Mouse (Mus musculus) embryonic stem cell, embryonic (primary cell): Measurements from ENCODE around the gene Mtmr12.

Experiments
- CTCF ChIA-PET, 4 experiments: fragments of 300-600 bp in 2 of 4; fragments of 350-600 bp in 2 of 4; sonication (Branson Sonifier 250); formaldehyde crosslinking; loops; one replicate each; lab custom pipeline; 2022; ENCODE audit warnings: inconsistent platforms in 2 of 4; lab: Charles Lee
- POLR2A ChIA-PET, 4 experiments: fragments of 300-600 bp in 2 of 4; fragments of 350-600 bp in 2 of 4; sonication (Branson Sonifier 250); formaldehyde crosslinking; loops; one replicate each; lab custom pipeline; 2022; ENCODE audit warnings: antibody characterized with exemption in 4 of 4, inconsistent platforms in 1 of 4; lab: Charles Lee

Gene Mtmr12

GRCm38 (mm10) chr15:12274053-12274769, 69.4 kb downstream of the Mtmr12 start:
- ChIA-PET CTCF (interaction anchor here (0.5 to 3.3 kb wide), 22 partner anchors 14 to 302 kb away, joined by 3 to 18 read pairs (median 4); no protein-coding TSS in a partner anchor), POLR2A (interaction anchor here (0.6 to 4.0 kb wide), 60 partner anchors 8 to 875 kb away, joined by 3 to 25 read pairs (median 4); partner anchors contain the start of genes Golph3 (in 4 of the 4), 1810049J17Rik (in 3 of the 4), Mtmr12 (in 3 of the 4) and Tars (in 1 of the 4))

GRCm38 (mm10) chr15:12275091-12275623, 70.3 kb downstream of the Mtmr12 start:
- POLR2A ChIA-PET, result interaction anchor here in 3 of 4 experiments (0.6 to 4.0 kb wide), 54 partner anchors 10 to 1558 kb away, joined by 3 to 25 read pairs (median 4); partner anchors contain the start of genes Golph3 (in 3 of the 3), Mtmr12 (in 3 of the 3), 1810049J17Rik (in 2 of the 3) and Tars (in 1 of the 3)
- CTCF ChIA-PET, result interaction anchor here (0.6 to 3.3 kb wide), 15 partner anchors 13 to 302 kb away, joined by 3 to 9 read pairs (median 4); no protein-coding TSS in a partner anchor

GRCm38 (mm10) chr15:12279816-12280215, 75.0 kb downstream of the Mtmr12 start:
- CTCF ChIA-PET, result no interaction called here
- POLR2A ChIA-PET, result no interaction called here

GRCm38 (mm10) chr15:12284794-12285534, 80.1 kb downstream of the Mtmr12 start:
- ChIA-PET POLR2A (interaction anchor here in 1 of 4 experiments (1.4 kb wide), 1 partner anchor 10 kb away, joined by 4 read pairs; no protein-coding TSS in a partner anchor), CTCF (no interaction called here)

GRCm38 (mm10) chr15:12285535-12285809, 80.6 kb downstream of the Mtmr12 start:
- POLR2A ChIA-PET, result interaction anchor here in 2 of 4 experiments (0.6 to 1.4 kb wide), 3 partner anchors 10 to 60 kb away, joined by 4 read pairs; no protein-coding TSS in a partner anchor

GRCm38 (mm10) chr15:12290330-12290729, 85.5 kb downstream of the Mtmr12 start:
- POLR2A ChIA-PET, result interaction anchor here (0.6 to 1.2 kb wide), 6 partner anchors 15 to 88 kb away, joined by 3 to 4 read pairs (median 3); partner anchors contain the start of gene Golph3 (in 1 of the 4)
- CTCF ChIA-PET, result interaction anchor here in 1 of 4 experiments (1.1 kb wide), 1 partner anchor 64 kb away, joined by 6 read pairs; no protein-coding TSS in a partner anchor

More at GRCm38 (mm10) chr15:12285535-12285809, 80.6 kb downstream of the Mtmr12 start:
- CTCF ChIA-PET, result interaction anchor here in 2 of 4 experiments (0.6 kb wide), 2 partner anchors 54 to 1872 kb away, joined by 6 to 7 read pairs; no protein-coding TSS in a partner anchor

- ChIA-PET POLR2A (no interaction called here), CTCF (interaction anchor here in 1 of 4 experiments (1.1 kb wide), 1 partner anchor 23 kb away, joined by 3 read pairs; no protein-coding TSS in a partner anchor)
Observed at GRCm38 (mm10) chr15:12291757-12292156, 86.9 kb downstream of the Mtmr12 start.

- ChIA-PET CTCF (interaction anchor here in 1 of 4 experiments (0.6 kb wide), 1 partner anchor 317 kb away, joined by 7 read pairs; no protein-coding TSS in a partner anchor), POLR2A (interaction anchor here in 2 of 4 experiments (1.0 to 1.8 kb wide), 2 partner anchors 10 to 24 kb away, joined by 3 to 6 read pairs; partner anchors contain the start of gene Golph3 (in 1 of the 2))
Observed at GRCm38 (mm10) chr15:12296228-12296627, 91.4 kb downstream of the Mtmr12 start.

GRCm38 (mm10) chr15:12298231-12298737, 93.5 kb downstream of the Mtmr12 start:
- POLR2A ChIA-PET, result interaction anchor here in 3 of 4 experiments (0.6 to 1.7 kb wide), 5 partner anchors 9 to 25 kb away, joined by 3 to 6 read pairs (median 3); no protein-coding TSS in a partner anchor
- CTCF ChIA-PET, result interaction anchor here in 1 of 4 experiments (0.6 kb wide), 1 partner anchor 21 kb away, joined by 3 read pairs; no protein-coding TSS in a partner anchor

GRCm38 (mm10) chr15:12301771-12302170, 96.9 kb downstream of the Mtmr12 start:
- ChIA-PET POLR2A (interaction anchor here in 2 of 4 experiments (0.6 to 1.3 kb wide), 2 partner anchors 27 to 123 kb away, joined by 4 read pairs; no protein-coding TSS in a partner anchor), CTCF (no interaction called here)

- ChIA-PET CTCF (interaction anchor here in 2 of 4 experiments (0.6 to 1.8 kb wide), 3 partner anchors 31 to 272 kb away, joined by 3 to 4 read pairs (median 3); no protein-coding TSS in a partner anchor), POLR2A (interaction anchor here in 2 of 4 experiments (0.8 to 3.0 kb wide), 15 partner anchors 8 to 152 kb away, joined by 3 to 15 read pairs (median 4); partner anchors contain the start of genes 1810049J17Rik (in 2 of the 2) and Golph3 (in 2 of the 2))
Observed at GRCm38 (mm10) chr15:12306188-12307071, 101.6 kb downstream of the Mtmr12 start.

GRCm38 (mm10) chr15:12307114-12307513, 102.3 kb downstream of the Mtmr12 start:
- ChIA-PET POLR2A (interaction anchor here in 2 of 4 experiments (0.6 to 3.0 kb wide), 12 partner anchors 8 to 270 kb away, joined by 3 to 15 read pairs (median 3); partner anchors contain the start of genes 1810049J17Rik (in 2 of the 2), Golph3 (in 2 of the 2) and Mtmr12 (in 1 of the 2)), CTCF (interaction anchor here in 1 of 4 experiments (1.8 kb wide), 1 partner anchor 271 kb away, joined by 4 read pairs; no protein-coding TSS in a partner anchor)

- POLR2A ChIA-PET, result interaction anchor here in 3 of 4 experiments (0.8 to 4.7 kb wide), 6 partner anchors 9 to 15 kb away, joined by 3 to 19 read pairs (median 6); partner anchors contain the start of genes Golph3 (in 3 of the 3) and 1810049J17Rik (in 2 of the 3)
- CTCF ChIA-PET, result no interaction called here
Observed at GRCm38 (mm10) chr15:12308539-12308938, 103.7 kb downstream of the Mtmr12 start.

- ChIA-PET CTCF (no interaction called here), POLR2A (interaction anchor here in 3 of 4 experiments (2.2 to 4.7 kb wide), 3 partner anchors 10 kb away, joined by 5 to 19 read pairs (median 14); partner anchors contain the start of genes Golph3 (in 3 of the 3) and 1810049J17Rik (in 2 of the 3))
Observed at GRCm38 (mm10) chr15:12310676-12311075, 105.8 kb downstream of the Mtmr12 start.

- ChIA-PET CTCF (interaction anchor here in 1 of 4 experiments (0.6 kb wide), 1 partner anchor 59 kb away, joined by 3 read pairs; no protein-coding TSS in a partner anchor), POLR2A (interaction anchor here in 3 of 4 experiments (0.7 to 4.7 kb wide), 4 partner anchors 9 to 37 kb away, joined by 4 to 19 read pairs (median 4); partner anchors contain the start of genes Golph3 (in 3 of the 3) and 1810049J17Rik (in 1 of the 3))
Observed at GRCm38 (mm10) chr15:12311465-12311864, 106.6 kb downstream of the Mtmr12 start.

GRCm38 (mm10) chr15:12313255-12313654, 108.4 kb downstream of the Mtmr12 start:
- CTCF ChIA-PET, result interaction anchor here in 1 of 4 experiments (0.6 kb wide), 1 partner anchor 39 kb away, joined by 5 read pairs; no protein-coding TSS in a partner anchor

More at GRCm38 (mm10) chr15:12313255-12313654, 108.4 kb downstream of the Mtmr12 start:
- POLR2A ChIA-PET, result interaction anchor here in 3 of 4 experiments (1.1 to 3.1 kb wide), 12 partner anchors 8 to 117 kb away, joined by 3 to 14 read pairs (median 4); partner anchors contain the start of genes 1810049J17Rik (in 1 of the 3) and Golph3 (in 1 of the 3)
